Mouse (Mus musculus) small intestine, adult 2 months (tissue): ENCODE measurements around the gene Sirt6.

ENCODE experiments used
- CTCF ChIP-seq: fragments of 200-500 bp; IDR thresholded peaks from 2 replicates; pipeline ENCODE4 v1.5.1; 2012; ENCODE audit warnings: low read depth, mild to moderate bottlenecking, control low read depth, inconsistent platforms, low read length, moderate library complexity, mixed read lengths; ENCODE audit not compliant: insufficient replicate concordance, insufficient read length; ENCODE audit errors: extremely low read depth
- POLR2A ChIP-seq: fragments of 200-500 bp; IDR thresholded peaks from 2 replicates; pipeline ENCODE4 v1.6.1; 2012; ENCODE audit warnings: low read depth, mild to moderate bottlenecking, control low read depth, inconsistent platforms, low read length, moderate library complexity

DNA sequence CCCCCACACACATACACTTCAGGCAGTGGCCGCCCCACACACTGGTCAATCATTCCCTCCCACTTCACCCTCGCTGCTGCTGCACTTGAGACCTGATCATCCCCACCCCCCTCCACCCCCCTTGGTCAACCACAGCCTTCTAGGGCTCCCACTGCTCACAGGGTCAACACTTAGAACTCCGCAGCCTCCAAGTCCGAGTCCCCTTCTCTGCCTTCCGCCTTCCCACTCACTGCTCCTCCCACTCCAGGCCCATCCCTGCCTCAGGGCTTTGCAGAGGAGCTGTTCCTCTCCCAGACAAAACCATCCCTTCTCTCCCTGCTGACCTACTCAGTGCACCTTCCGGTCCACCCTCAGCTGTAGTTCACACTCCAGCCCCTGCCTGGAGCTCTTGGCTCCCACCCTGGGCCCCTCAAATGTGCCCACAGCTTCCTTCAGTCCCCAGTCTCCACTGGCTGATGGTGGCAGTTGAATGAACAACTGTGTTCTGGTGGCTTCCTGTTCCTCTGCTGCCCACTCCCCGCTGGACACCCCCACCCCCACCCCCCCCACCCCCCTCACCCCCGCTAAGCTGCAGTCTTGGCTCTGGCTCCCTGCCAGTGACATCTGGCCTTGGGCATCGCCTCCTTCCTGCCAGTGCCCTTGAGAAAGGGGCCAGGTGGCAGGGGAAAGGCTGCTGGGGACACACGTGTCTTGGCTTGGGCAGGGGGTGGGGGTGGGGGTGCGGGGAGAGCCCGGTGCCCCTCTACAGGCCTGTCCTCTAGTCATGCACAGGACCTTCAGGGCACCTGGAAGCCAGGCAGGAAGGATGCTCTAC is 30.3 kb downstream of the Sirt6 start:
- no peak for TF ChIP-seq CTCF
- TF ChIP-seq POLR2A, result no peak
